Mouse (Mus musculus): ENCODE data around the gene Znrd1.

The Znrd1 gene

DNA sequence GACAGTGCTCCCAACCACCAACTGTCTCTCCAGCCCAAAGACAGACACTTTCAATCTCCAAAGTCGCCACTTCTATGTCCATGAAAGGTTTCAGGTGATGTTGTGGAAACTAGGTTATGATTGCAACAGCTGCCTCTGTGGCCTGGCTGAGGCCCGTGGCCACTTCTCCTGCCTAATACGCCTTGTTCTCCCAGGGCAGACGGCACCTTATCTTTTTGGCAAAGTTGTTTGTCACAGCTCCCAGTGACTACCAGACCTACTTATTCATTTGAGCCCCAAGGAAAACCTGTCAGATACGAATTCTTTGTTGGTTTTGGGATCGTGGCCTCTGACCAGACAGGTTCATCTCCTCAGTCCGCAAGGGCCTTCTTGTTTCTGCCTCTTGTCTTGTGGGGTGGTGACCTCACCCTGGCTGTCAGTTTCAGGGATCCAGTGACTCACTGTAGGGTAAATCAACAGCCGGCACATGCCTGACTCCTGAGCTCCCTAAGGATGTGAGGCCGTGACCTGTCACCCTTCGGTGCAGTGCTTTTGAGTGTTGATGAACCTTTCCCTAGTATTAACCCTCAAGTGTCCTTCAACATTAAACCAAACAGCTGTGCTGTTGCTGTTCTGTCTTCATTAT is 30.8 kb downstream of the Znrd1 start:
- no peak for DNase-seq (ENCODE audit: low spot score in 2 of 2)

GRCm38 (mm10) chr17:36923491-36923890 is 34.9 kb downstream of the Znrd1 start:
- no peak for DNase-seq (ENCODE audit: low spot score in 2 of 2)

DNA sequence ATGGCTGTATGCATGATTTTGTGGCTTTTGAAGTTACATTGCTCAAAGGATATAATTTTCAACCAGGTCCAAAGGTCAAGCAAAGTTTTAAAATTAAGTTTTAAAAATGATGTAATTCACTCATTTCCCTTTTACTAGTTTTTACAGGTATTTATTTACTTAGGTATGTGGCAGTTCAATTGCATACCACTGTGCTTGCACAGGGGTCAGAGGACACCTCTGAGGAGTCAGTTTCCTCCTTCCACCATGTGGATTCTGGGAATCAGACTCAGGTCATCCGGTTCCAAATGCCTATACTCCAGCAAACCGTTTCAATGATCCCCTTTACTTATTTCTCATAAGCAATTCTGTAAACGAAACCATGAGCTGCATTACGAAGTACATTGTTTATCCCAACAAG is 35.6 kb downstream of the Znrd1 start:
- DNase-seq (ENCODE audit: low spot score in 2 of 2): no peak

- DNase-seq (ENCODE audit: low spot score in 2 of 2): no peak
Measured at GRCm38 (mm10) chr17:36920239-36920638, 38.1 kb downstream of the Znrd1 start.

- DNase-seq (ENCODE audit: low spot score in 2 of 2): peak; percentile 38 to 66
Measured at GRCm38 (mm10) chr17:36915076-36915475, 43.3 kb downstream of the Znrd1 start.

- DNase-seq (ENCODE audit: low spot score in 2 of 2): peak; percentile 31 to 74
Measured at GRCm38 (mm10) chr17:36914108-36914507, 44.3 kb downstream of the Znrd1 start.

- DNase-seq (ENCODE audit: low spot score in 2 of 2): no peak
Measured at GRCm38 (mm10) chr17:36912031-36912430, 46.3 kb downstream of the Znrd1 start.

GRCm38 (mm10) chr17:36909802-36910201 is 48.6 kb downstream of the Znrd1 start:
- no peak for DNase-seq (ENCODE audit: low spot score in 2 of 2)

DNA sequence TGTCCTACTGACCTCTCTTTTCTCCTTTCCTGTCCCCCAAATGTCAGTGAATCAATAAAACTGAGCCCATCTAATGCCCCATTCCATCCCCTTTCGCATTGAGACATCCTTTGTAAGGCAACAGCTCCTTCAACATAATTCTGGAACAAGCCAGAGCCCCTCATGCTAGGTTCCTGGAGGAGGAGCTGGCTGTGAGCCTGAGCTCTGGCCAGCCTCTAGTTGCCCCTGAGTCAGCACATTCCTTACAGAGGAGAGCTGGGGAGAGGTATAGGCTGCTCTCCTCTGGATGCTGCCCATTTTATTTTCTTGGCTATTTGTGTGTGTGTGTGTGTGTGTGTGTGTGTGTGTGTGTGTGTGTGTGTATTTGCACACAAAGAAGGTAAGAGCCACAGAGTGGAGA is 50.1 kb downstream of the Znrd1 start:
- DNase-seq (ENCODE audit: low spot score in 2 of 2): no peak
